Mouse (Mus musculus): ENCODE results near the gene Slc41a2. TPM values are rescaled to one million over a fixed set of nuclear protein-coding genes. Genes with fewer than 3 reads are reported as not detected.

Slc41a2 gene
- polyA plus RNA-seq (2012; ENCODE audit: low replicate concordance) = 3.4 and 6.8 TPM in 2 replicates

GRCm38 (mm10) chr10:83337159-83337951, at the start of gene Slc41a2:
Gene Slc41a2 (minus strand): TSS chr10:83337882.

GRCm38 (mm10) chr10:83359956-83360355, 22.3 kb upstream of the Slc41a2 start, which contains the start of gene D10Wsu102e:
Gene D10Wsu102e (plus strand): TSS chr10:83360221.

Other genes with a start within 250 kb of the Slc41a2 start
- gene D10Wsu102e, start 22.3 kb upstream of the Slc41a2 start, polyA plus RNA-seq (2012; ENCODE audit: low replicate concordance) = 0.33 and 0.34 TPM in 2 replicates
- gene Aldh1l2, start 196.3 kb upstream of the Slc41a2 start, polyA plus RNA-seq (2012; ENCODE audit: low replicate concordance) = 0.03 TPM in 1 of 2 replicates, not detected in the other
- 2.3 and 3.4 TPM in 2 replicates for gene Washc4, start 205.9 kb upstream of the Slc41a2 start, polyA plus RNA-seq (2012; ENCODE audit: low replicate concordance)

Measured in hematopoietic multipotent progenitor cell, adult 10-12 weeks (in vitro differentiated cells).